Mouse (Mus musculus) spleen, adult 2 months (tissue): ENCODE measurements around the gene Sec62.

Experiments
- CTCF ChIP-seq: fragments of 200-500 bp; IDR thresholded peaks from 2 replicates; pipeline ENCODE4 v1.5.1; 2011; ENCODE audit warnings: mild to moderate bottlenecking, inconsistent platforms; ENCODE audit not compliant: insufficient read depth, insufficient read length, insufficient replicate concordance; ENCODE audit errors: extremely low read depth
- POLR2A ChIP-seq: fragments of 200-500 bp; IDR thresholded peaks from 2 replicates; pipeline ENCODE4 v1.6.1; 2011; ENCODE audit warnings: low read depth, low read length, inconsistent platforms

DNA sequence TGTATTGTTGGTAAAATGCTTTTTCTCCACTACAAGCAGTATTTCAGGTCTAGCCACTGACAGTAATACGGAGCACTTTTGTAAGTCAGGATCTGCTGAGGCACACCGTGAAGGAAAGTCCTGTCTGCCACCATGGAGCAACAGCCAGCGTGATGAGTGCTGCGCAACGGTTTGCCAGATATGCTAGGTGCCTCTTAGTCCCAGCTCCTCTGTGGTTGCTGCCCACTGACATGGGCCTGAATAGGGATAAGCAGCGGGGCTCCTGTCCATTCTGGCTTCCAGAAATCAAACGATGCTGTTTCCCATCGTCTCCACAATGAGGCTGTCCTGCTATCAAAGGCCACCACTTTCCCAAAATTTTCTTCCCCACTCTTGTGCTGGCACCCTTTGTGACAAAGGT, 29.5 kb downstream of the Sec62 start:
- no peak for TF ChIP-seq POLR2A
- TF ChIP-seq CTCF, result no peak
